Mouse (Mus musculus) testis, adult 2 months (tissue): ENCODE data around the gene Efna3.

ENCODE experiments used
- CTCF ChIP-seq: fragments of 200-500 bp; IDR thresholded peaks from 2 replicates; pipeline ENCODE4 v1.5.1; 2012; ENCODE audit warnings: low read depth, mild to moderate bottlenecking, inconsistent platforms, low read length, moderate library complexity; ENCODE audit not compliant: control insufficient read depth, insufficient read depth, insufficient replicate concordance
- POLR2A ChIP-seq: fragments of 200-500 bp; IDR thresholded peaks from 2 replicates; pipeline ENCODE4 v1.6.1; 2012; ENCODE audit warnings: low read depth, mild to moderate bottlenecking, inconsistent platforms, low read length, moderate library complexity; ENCODE audit not compliant: control insufficient read depth

- TF ChIP-seq CTCF = no peak
- TF ChIP-seq POLR2A = no peak
Observed at GRCm38 (mm10) chr3:89361675-89362074, 38.9 kb upstream of the Efna3 start, which contains the start of gene Dcst2.
